Mouse (Mus musculus): ENCODE measurements around the gene Cyb561a3. TPM values are rescaled to one million over a fixed set of nuclear protein-coding genes. Genes with fewer than 3 reads are reported as not detected.

Cyb561a3 gene
- polyA plus RNA-seq, 1 experiment from 2014 or later, result 16.7 TPM

GRCm38 (mm10) chr19:10565217-10565616 lies 11.8 kb upstream of the Cyb561a3 start:
- Histone ChIP-seq H3K4me1 (replicated peaks; ENCODE audit: control insufficient read depth, insufficient read depth) (no peaks in the 10 kb centered on the region), H3K4me3 (ENCODE audit: low read depth, low read length) (no peak overlapping the region), H3K9ac (ENCODE audit: low read length) (no peak overlapping the region), H3K27me3 (ENCODE audit: control insufficient read depth, insufficient read depth, low read length) (no peaks in the 10 kb centered on the region), H3K4me2 (replicated peaks; ENCODE audit: low read depth) (no peak overlapping the region), H3K9me3 (ENCODE audit: control insufficient read depth, low read length) (no peaks in the 10 kb centered on the region), H3K27ac (replicated peaks) (no peak overlapping the region), H3K36me3 (ENCODE audit: control insufficient read depth, insufficient read depth, low read length) (no peaks in the 10 kb centered on the region; the same call in 1 of the 2 replicates)
- DNase-seq (ENCODE audit: low spot score) (no peak), ATAC-seq (ENCODE audit: low FRiP score, low TSS enrichment) (no peak)
- WGBS, result 50% methylated on average over 4 of the region's 4 CpGs
- TF ChIP-seq CTCF (IDR thresholded peaks at IDR 0.05; ENCODE audit: low read depth) (no peak), EP300 (optimal IDR thresholded peaks at IDR 0.05) (no peak)

DNA sequence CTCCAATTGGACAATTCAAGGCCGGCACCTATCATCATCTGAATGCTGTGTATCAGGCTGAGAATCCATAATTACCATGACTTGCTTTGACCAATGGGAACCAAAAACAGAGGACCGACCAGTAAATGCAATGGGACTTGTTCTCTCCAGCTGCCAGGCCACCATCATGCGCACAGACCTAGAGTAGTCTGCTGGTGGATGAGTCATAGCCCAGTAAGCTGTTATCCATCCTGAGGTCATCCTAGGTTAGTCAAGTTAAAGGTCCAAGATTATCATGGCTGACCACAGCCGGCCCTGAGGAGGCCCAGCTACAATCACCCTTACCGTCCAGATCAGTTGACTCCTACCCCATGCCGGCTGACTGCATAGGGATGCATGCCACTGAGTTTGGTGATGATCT lies 7.3 kb upstream of the Cyb561a3 start:
- H3K4me2 ChIP-seq (replicated peaks; ENCODE audit: low read depth), result no peak overlapping the region
- no peak overlapping the region for H3K27ac ChIP-seq (replicated peaks)
- no peak for DNase-seq (ENCODE audit: low spot score)
- no peaks in the 10 kb centered on the region for H3K27me3 ChIP-seq (ENCODE audit: control insufficient read depth, insufficient read depth, low read length)
- no peaks in the 10 kb centered on the region for H3K9me3 ChIP-seq (ENCODE audit: control insufficient read depth, low read length)
- no peaks in the 10 kb centered on the region for H3K4me1 ChIP-seq (replicated peaks; ENCODE audit: control insufficient read depth, insufficient read depth)
- no peak for ATAC-seq (ENCODE audit: low FRiP score, low TSS enrichment)
- H3K4me3 ChIP-seq (ENCODE audit: low read depth, low read length), result no peak overlapping the region
- 95% methylated on average over 6 of the region's 6 CpGs for WGBS
- H3K36me3 ChIP-seq (ENCODE audit: control insufficient read depth, insufficient read depth, low read length), result peaks cover 8% of the 10 kb centered on the region
- H3K9ac ChIP-seq (ENCODE audit: low read length), result no peak overlapping the region
- TF ChIP-seq CTCF (IDR thresholded peaks at IDR 0.05; ENCODE audit: low read depth), result no peak

DNA sequence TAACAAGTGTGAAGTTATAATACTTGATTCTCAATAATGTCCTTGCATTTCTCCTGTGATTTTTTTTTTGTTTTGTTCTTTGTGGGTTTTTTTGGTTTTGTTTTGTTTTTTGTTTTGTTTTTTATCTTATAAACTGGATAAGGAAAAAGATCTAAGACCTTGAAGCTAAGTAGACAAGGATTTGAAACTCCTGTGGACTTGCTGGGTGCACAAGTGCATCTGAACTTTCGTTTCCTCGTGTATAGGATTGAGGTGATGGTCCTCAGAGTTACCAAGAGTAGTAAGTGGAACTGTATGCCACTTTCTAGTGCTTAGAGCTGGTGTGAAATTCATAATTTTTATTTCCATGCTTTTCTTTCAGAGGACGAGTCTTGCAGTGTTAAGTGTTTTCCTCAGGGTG lies 3.1 kb downstream of the Cyb561a3 start:
- WGBS, result 81% methylated on average over 3 of the region's 3 CpGs
- H3K9me3 ChIP-seq (ENCODE audit: control insufficient read depth, low read length), result no peaks in the 10 kb centered on the region
- ATAC-seq (ENCODE audit: low FRiP score, low TSS enrichment), result no peak
- H3K4me2 ChIP-seq (replicated peaks; ENCODE audit: low read depth), result no peak overlapping the region
- DNase-seq (ENCODE audit: low spot score), result no peak
- no peaks in the 10 kb centered on the region for H3K4me1 ChIP-seq (replicated peaks; ENCODE audit: control insufficient read depth, insufficient read depth)
- no peak for TF ChIP-seq EP300 (optimal IDR thresholded peaks at IDR 0.05)
- TF ChIP-seq CTCF (IDR thresholded peaks at IDR 0.05; ENCODE audit: low read depth), result no peak
- H3K27me3 ChIP-seq (ENCODE audit: control insufficient read depth, insufficient read depth, low read length), result no peaks in the 10 kb centered on the region
- no peak overlapping the region for H3K9ac ChIP-seq (ENCODE audit: low read length)
- no peaks in the 10 kb centered on the region for H3K36me3 ChIP-seq (ENCODE audit: control insufficient read depth, insufficient read depth, low read length)
- H3K27ac ChIP-seq (replicated peaks), result no peak overlapping the region
- H3K4me3 ChIP-seq (ENCODE audit: low read depth, low read length), result no peak overlapping the region

DNA sequence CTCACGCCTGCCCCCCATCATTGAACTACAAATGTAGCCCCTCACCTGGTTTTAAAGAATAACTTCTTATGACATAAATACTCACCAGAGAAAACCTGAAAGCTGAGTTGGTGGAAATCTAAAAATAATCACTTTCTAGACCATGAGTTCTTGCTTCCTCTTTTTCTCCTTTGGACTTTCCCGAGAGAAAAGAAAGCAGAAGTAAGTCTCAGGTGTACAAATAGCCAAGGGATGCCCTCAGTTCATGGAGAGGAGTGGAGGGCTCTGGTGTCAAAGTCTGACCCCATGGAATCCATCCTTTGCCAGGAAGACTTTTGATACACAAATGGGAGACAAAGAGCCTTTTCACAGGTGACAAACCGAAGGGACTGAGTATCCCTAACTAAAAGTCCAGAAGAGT lies 3.8 kb downstream of the Cyb561a3 start:
- ATAC-seq (ENCODE audit: low FRiP score, low TSS enrichment) (no peak), DNase-seq (ENCODE audit: low spot score) (no peak)
- no peak for TF ChIP-seq CTCF (IDR thresholded peaks at IDR 0.05; ENCODE audit: low read depth)
- TF ChIP-seq EP300 (optimal IDR thresholded peaks at IDR 0.05), result no peak
- no peak overlapping the region for H3K27ac ChIP-seq (replicated peaks)
- no peaks in the 10 kb centered on the region for H3K4me1 ChIP-seq (replicated peaks; ENCODE audit: control insufficient read depth, insufficient read depth)
- no peak overlapping the region for H3K9ac ChIP-seq (ENCODE audit: low read length)
- WGBS, result 81% methylated on average over 3 of the region's 3 CpGs
- no peaks in the 10 kb centered on the region for H3K9me3 ChIP-seq (ENCODE audit: control insufficient read depth, low read length)
- no peak overlapping the region for H3K4me2 ChIP-seq (replicated peaks; ENCODE audit: low read depth)
- H3K27me3 ChIP-seq (ENCODE audit: control insufficient read depth, insufficient read depth, low read length), result no peaks in the 10 kb centered on the region
- H3K4me3 ChIP-seq (ENCODE audit: low read depth, low read length), result no peak overlapping the region
- no peaks in the 10 kb centered on the region for H3K36me3 ChIP-seq (ENCODE audit: control insufficient read depth, insufficient read depth, low read length)

GRCm38 (mm10) chr19:10581984-10582383 lies 5.0 kb downstream of the Cyb561a3 start:
- H3K27me3 ChIP-seq (ENCODE audit: control insufficient read depth, insufficient read depth, low read length), result no peaks in the 10 kb centered on the region
- ATAC-seq (ENCODE audit: low FRiP score, low TSS enrichment) (no peak), DNase-seq (ENCODE audit: low spot score) (no peak)
- WGBS, result 87% methylated on average over 6 of the region's 6 CpGs
- H3K36me3 ChIP-seq (ENCODE audit: control insufficient read depth, insufficient read depth, low read length), result no peaks in the 10 kb centered on the region
- H3K9me3 ChIP-seq (ENCODE audit: control insufficient read depth, low read length), result no peaks in the 10 kb centered on the region
- no peak overlapping the region for H3K9ac ChIP-seq (ENCODE audit: low read length)
- H3K4me1 ChIP-seq (replicated peaks; ENCODE audit: control insufficient read depth, insufficient read depth), result no peaks in the 10 kb centered on the region
- H3K4me2 ChIP-seq (replicated peaks; ENCODE audit: low read depth), result no peak overlapping the region
- no peak overlapping the region for H3K4me3 ChIP-seq (ENCODE audit: low read depth, low read length)
- no peak for TF ChIP-seq EP300 (optimal IDR thresholded peaks at IDR 0.05)
- no peak for TF ChIP-seq CTCF (IDR thresholded peaks at IDR 0.05; ENCODE audit: low read depth)
- no peak overlapping the region for H3K27ac ChIP-seq (replicated peaks)

GRCm38 (mm10) chr19:10583550-10584146 lies 6.7 kb downstream of the Cyb561a3 start:
- Histone ChIP-seq H3K36me3 (ENCODE audit: control insufficient read depth, insufficient read depth, low read length) (no peaks in the 10 kb centered on the region), H3K4me2 (replicated peaks; ENCODE audit: low read depth) (no peak overlapping the region), H3K4me3 (ENCODE audit: low read depth, low read length) (no peak overlapping the region), H3K27me3 (ENCODE audit: control insufficient read depth, insufficient read depth, low read length) (no peaks in the 10 kb centered on the region), H3K9ac (ENCODE audit: low read length) (no peak overlapping the region), H3K9me3 (ENCODE audit: control insufficient read depth, low read length) (no peaks in the 10 kb centered on the region), H3K4me1 (replicated peaks; ENCODE audit: control insufficient read depth, insufficient read depth) (no peaks in the 10 kb centered on the region), H3K27ac (replicated peaks) (no peak overlapping the region)
- DNase-seq (ENCODE audit: low spot score), result no peak
- TF ChIP-seq EP300 (optimal IDR thresholded peaks at IDR 0.05) (no peak), CTCF (IDR thresholded peaks at IDR 0.05; ENCODE audit: low read depth) (no peak)
- no peak for ATAC-seq (ENCODE audit: low FRiP score, low TSS enrichment)
- WGBS, result 59% methylated on average over 7 of the region's 7 CpGs

All from stomach, postnatal 0 days (tissue).